Mouse (Mus musculus): Measurements from ENCODE around the gene Polr1d.

DNA sequence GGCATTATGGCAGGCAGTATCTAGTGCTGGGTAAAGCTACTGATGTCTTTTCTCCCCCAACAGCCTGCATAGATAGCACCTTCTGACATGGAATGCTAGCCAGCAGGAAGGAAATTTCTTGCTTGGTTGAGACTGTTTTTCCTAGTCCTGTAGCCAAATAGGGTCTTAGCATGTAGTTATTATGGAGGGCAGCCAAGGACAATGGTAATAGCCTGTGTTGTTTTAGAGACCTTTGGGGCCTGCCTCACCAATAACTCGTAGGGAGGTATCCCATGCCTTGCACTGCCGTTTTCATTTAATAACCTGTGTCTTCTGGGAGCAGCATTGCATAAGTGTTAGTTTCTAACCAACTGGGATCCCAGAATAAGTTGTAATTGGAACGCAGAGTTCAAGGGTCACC is 13.0 kb downstream of the Polr1d start:
- TF ChIP-seq CTCF (IDR thresholded peaks at IDR 0.05; ENCODE audit: low read depth, low read length), result no peak
- TF ChIP-seq POLR2AphosphoS5 (IDR thresholded peaks at IDR 0.05; ENCODE audit: insufficient replicate concordance, low read depth, low read length), result no peak
- no peak for TF ChIP-seq GATA1 (IDR thresholded peaks at IDR 0.05; ENCODE audit: borderline replicate concordance, low read length)
- TF ChIP-seq TAL1 (conservative IDR thresholded peaks at IDR 0.05; ENCODE audit: low read depth, low read length), result no peak
- TF ChIP-seq GATA2 (IDR thresholded peaks at IDR 0.05; ENCODE audit: borderline replicate concordance, low read depth, low read length), result no peak

Measured in G1E (cell line).